In genomic region chr15:99801885-99802572, GRCm38 (mm10) we compare ENCODE assay signal across 11 mouse cellular contexts. TPM values are rescaled to one million over a fixed set of nuclear protein-coding genes. Genes with fewer than 3 reads are reported as not detected.
DNase-seq lines count a peak whose midpoint lies in the region; ATAC-seq lines count a peak whose summit lies in the region.
"Had no signal": no experiment of that assay in that cellular context is flagged by ENCODE, and none has a peak within 500 bp of the region (broad histone marks: within the 10 kb centered on the region; RNA-seq: fewer than 3 reads in every experiment).

No protein-coding gene starts in this region.

- peak overlapping the region; percentile 77 for H3K27ac ChIP-seq in embryonic facial prominence, embryonic 10.5 days (replicated peaks)
- peak overlapping the region; percentile 83 for H3K27ac ChIP-seq in heart, embryonic 16.5 days (ENCODE audit: low read length)
- H3K27ac ChIP-seq: liver, embryonic 15.5 days had no signal

- peaks cover 61% of the 10 kb centered on the region for H3K4me1 ChIP-seq in embryonic facial prominence, embryonic 10.5 days
- peaks cover 18% of the 10 kb centered on the region for H3K4me1 ChIP-seq in heart, embryonic 16.5 days (ENCODE audit: control insufficient read depth, insufficient read depth, low read length)

- H3K36me3 ChIP-seq in embryonic facial prominence, embryonic 10.5 days (replicated peaks), result peaks cover 78% of the 10 kb centered on the region
- peaks cover 20% of the 10 kb centered on the region for H3K36me3 ChIP-seq in heart, embryonic 16.5 days (ENCODE audit: control insufficient read depth, insufficient read depth)

- 24% methylated on average over 24 of the region's 24 CpGs for WGBS in embryonic facial prominence, embryonic 10.5 days
- WGBS in heart, embryonic 16.5 days, result 36% methylated on average over 24 of the region's 24 CpGs

- H3K9me3 ChIP-seq in embryonic facial prominence, embryonic 10.5 days, result no peaks in the 10 kb centered on the region
- no peaks in the 10 kb centered on the region for H3K9me3 ChIP-seq in heart, embryonic 16.5 days (replicated peaks; ENCODE audit: control insufficient read depth, low read length)
- H3K9me3 ChIP-seq: liver, embryonic 15.5 days had no signal

- H3K27me3 ChIP-seq in embryonic facial prominence, embryonic 10.5 days (replicated peaks; ENCODE audit: low read depth, poor library complexity, severe bottlenecking), result no peaks in the 10 kb centered on the region
- H3K27me3 ChIP-seq in heart, embryonic 16.5 days (ENCODE audit: control insufficient read depth, insufficient read depth, low read length), result no peaks in the 10 kb centered on the region
- H3K27me3 ChIP-seq: liver, embryonic 15.5 days; Patski had no signal

- peak overlapping the region; percentile 23; the same call in 1 of the 2 replicates for H3K4me3 ChIP-seq in embryonic facial prominence, embryonic 10.5 days
- H3K4me3 ChIP-seq in heart, embryonic 16.5 days (ENCODE audit: low read length), result peak overlapping the region; percentile 16; the same call in 1 of the 2 replicates
- H3K4me3 ChIP-seq: liver, embryonic 15.5 days had no signal

- H3K9ac ChIP-seq in heart, embryonic 16.5 days (ENCODE audit: low read length), result peak overlapping the region; percentile 28; the same call in 1 of the 2 replicates
- H3K9ac ChIP-seq: liver, embryonic 15.5 days had no signal

- no peak for DNase-seq in cerebellum, postnatal 4 days (ENCODE audit: low spot score in 2 of 2)
- DNase-seq in NIH3T3 (ENCODE audit: low read depth), result peak; percentile 40
- peak; percentile 67 for DNase-seq in embryonic facial prominence, embryonic 10.5 days (ENCODE audit: low spot score)
- DNase-seq in left cerebral cortex, adult 18-20 months (ENCODE audit: low spot score in 2 of 2), result no peak
- DNase-seq in kidney, postnatal 14 days, result no peak

- peak; percentile 80; the same call in 1 of the 2 replicates for ATAC-seq in cerebellum, adult (ENCODE audit: insufficient number of reproducible peaks, low FRiP score, low TSS enrichment)
- ATAC-seq in heart, embryonic 16.5 days (replicated peaks; ENCODE audit: extremely low read depth, insufficient read depth, low FRiP score), result 0 out of 2 replicates have a peak, but pooled peaks have one; percentile 37
- ATAC-seq in inflammation-experienced regulatory T-cells, adult 6 months, result no peak
- ATAC-seq: Patski had no signal

- peak overlapping the region; percentile 47 for H3K4me2 ChIP-seq in heart, embryonic 16.5 days (ENCODE audit: low read depth, low read length)
- H3K4me2 ChIP-seq: liver, embryonic 15.5 days; midbrain, embryonic 11.5 days had no signal

RNA-seq across cellular contexts. Expression of gene Cers5, which starts 29.3 kb away (rescaled TPM):
- 60.2 and 63.8 TPM in 2 replicates for polyA plus RNA-seq in embryonic facial prominence, embryonic 10.5 days (2016; fragmentation: Nextera tagmentation; extraction: Ambion mirVana)
- 50.7 and 51.6 TPM in 2 replicates for polyA plus RNA-seq in heart, embryonic 16.5 days (2015; fragmentation: Nextera tagmentation; extraction: Ambion mirVana)
- total RNA-seq in left cerebral cortex, adult 18-20 months (2021), result 10 to 100 TPM; 34.4 to 35.2 TPM
- polyA plus RNA-seq in inflammation-experienced regulatory T-cells, adult 6 months (2017; shearing (Covaris generic)), result 10 to 100 TPM; 49.5 to 66.7 (median 56.5) TPM

Comparison
In these comparisons a context has a peak if more than half of its experiments do, and no peak if none do; other contexts are left out.
1. DNase-seq: peak in NIH3T3 (single experiment) and embryonic facial prominence, embryonic 10.5 days (single experiment); none in cerebellum, postnatal 4 days (0 of 2), left cerebral cortex, adult 18-20 months (0 of 2) and kidney, postnatal 14 days (single experiment).